24 mouse cellular contexts compared by ENCODE assay signal in the genomic region with DNA sequence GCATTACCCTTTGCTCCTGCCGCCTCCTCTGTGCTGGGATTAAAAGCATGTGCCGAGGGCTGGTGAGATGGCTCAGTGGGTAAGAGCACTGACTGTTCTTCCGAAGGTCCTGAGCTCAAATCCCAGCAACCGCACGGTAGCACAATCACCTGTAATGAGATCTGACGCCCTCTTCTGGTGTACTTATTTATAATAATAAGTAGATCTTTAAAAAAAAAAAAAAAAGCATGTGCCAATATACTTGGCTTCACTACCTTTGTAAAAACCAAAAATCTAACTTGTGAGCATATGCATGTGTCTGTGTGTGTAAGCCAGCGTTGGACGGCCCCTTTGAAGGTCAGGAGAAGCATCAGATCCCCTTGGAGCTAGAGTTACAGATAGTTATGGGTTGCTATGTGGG. TPM values are rescaled to one million over a fixed set of nuclear protein-coding genes. Genes with fewer than 3 reads are reported as not detected.
DNase-seq lines count a peak whose midpoint lies in the region; ATAC-seq and TF ChIP-seq lines count a peak whose summit lies in the region.
"Had no signal": no experiment of that assay in that cellular context is flagged by ENCODE, and none has a peak within 500 bp of the region (broad histone marks: within the 10 kb centered on the region; RNA-seq: fewer than 3 reads in every experiment).

No protein-coding gene starts in this region.

- no peaks in the 10 kb centered on the region for H3K4me1 ChIP-seq in ES-E14 (ENCODE audit: control insufficient read depth in 2 of 2, insufficient read depth in 2 of 2, low read length in 2 of 2, poor library complexity in 1 of 2)
- H3K4me1 ChIP-seq in MEL (ENCODE audit: control insufficient read depth in 1 of 2, insufficient read depth in 2 of 2, low read length in 2 of 2): no peaks in the 10 kb centered on the region
- no peaks in the 10 kb centered on the region for H3K4me1 ChIP-seq in stomach, postnatal 0 days (replicated peaks; ENCODE audit: control insufficient read depth, insufficient read depth)

- no peak for TF ChIP-seq RAD21 in MEL (IDR thresholded peaks at IDR 0.05; ENCODE audit: low read depth, low read length)

- no peak for TF ChIP-seq EP300 in MEL (IDR thresholded peaks at IDR 0.05; ENCODE audit: low read depth in 1 of 2, low read length in 2 of 2)
- no peak for TF ChIP-seq EP300 in stomach, postnatal 0 days (optimal IDR thresholded peaks at IDR 0.05)

- WGBS in stomach, postnatal 0 days: 55% methylated on average over 8 of the region's 8 CpGs

- H3K79me2 ChIP-seq in MEL (ENCODE audit: control insufficient read depth, insufficient read depth, low read length, poor library complexity): no peaks in the 10 kb centered on the region

- no peak for ATAC-seq in stomach, postnatal 0 days (ENCODE audit: low FRiP score, low TSS enrichment)
- ATAC-seq: activated CD4-positive, CD25-positive, alpha-beta regulatory T cell, adult 4 months; CD4-positive, CD25-positive, alpha-beta regulatory T cell, adult 4 months; Patski had no signal

- no peak overlapping the region; the same call in 1 of the 2 replicates for H3K27ac ChIP-seq in layer of hippocampus, adult 2 months
- H3K27ac ChIP-seq in ES-E14 (ENCODE audit: insufficient read depth, low read depth, low read length, poor library complexity, severe bottlenecking): no peak overlapping the region
- no peak overlapping the region for H3K27ac ChIP-seq in MEL (ENCODE audit: control insufficient read depth, low read depth, low read length)
- H3K27ac ChIP-seq in stomach, postnatal 0 days (replicated peaks): no peak overlapping the region

- H3K4me2 ChIP-seq in stomach, postnatal 0 days (replicated peaks; ENCODE audit: low read depth): no peak overlapping the region

- in situ Hi-C loops in ES-E14 (cut with MboI; ENCODE audit: low sequenced_read_pairs in 2 of 2, unreplicated experiment in 2 of 2): no loop called here

- no peak for DNase-seq in layer of hippocampus, adult 2 months (ENCODE audit: low spot score in 2 of 2)
- DNase-seq in layer of hippocampus, postnatal 10 days (ENCODE audit: low spot score in 2 of 2): no peak
- DNase-seq in ES-E14 (ENCODE audit: low read depth, low spot score) (no peak), MEL (ENCODE audit: low read depth, low spot score) (peak; percentile 11)
- DNase-seq in stomach, postnatal 0 days (ENCODE audit: low spot score): no peak
- no peak for DNase-seq in cerebellum, adult 11 months
- DNase-seq: adrenal gland, adult 2 months; adrenal gland, adult 8-10 months; adrenal gland, postnatal 10 days; adrenal gland, postnatal 14 days; adrenal gland, postnatal 25 days; adrenal gland, postnatal 36 days; B cell, adult 2 months; cerebellum, adult 11-12 months; cerebellum, adult 18-20 months; cerebellum, adult 2 months; cerebellum, adult 8-10 months; cerebellum, adult 9-10 months had no signal

- peaks cover 13 to 30% of the 10 kb centered on the region in 2 experiments for H3K27me3 ChIP-seq in MEL (ENCODE audit: control insufficient read depth in 1 of 2, insufficient read depth in 2 of 2, low read length in 2 of 2)
- no peaks in the 10 kb centered on the region for H3K27me3 ChIP-seq in stomach, postnatal 0 days (ENCODE audit: control insufficient read depth, insufficient read depth, low read length)

- H3K9me3 ChIP-seq in ES-E14 (ENCODE audit: control insufficient read depth, insufficient read depth, low read depth, low read length) (no peaks in the 10 kb centered on the region), MEL (replicated peaks; ENCODE audit: insufficient read depth, low read length) (no peaks in the 10 kb centered on the region)
- H3K9me3 ChIP-seq in stomach, postnatal 0 days (ENCODE audit: control insufficient read depth, low read length): no peaks in the 10 kb centered on the region
- H3K9me3 ChIP-seq: G1E had no signal

- TF ChIP-seq CTCF in layer of hippocampus, adult 2 months (conservative IDR thresholded peaks at IDR 0.05): peak; percentile 28; the same call in 1 of the 2 replicates
- peak in 1 of 3 experiments; percentile 10; a peak in 1 of 6 replicates for TF ChIP-seq CTCF in MEL (IDR thresholded peaks at IDR 0.05 in 2 of 3, conservative IDR thresholded peaks at IDR 0.05 in 1 of 3; ENCODE audit: control insufficient read depth in 1 of 3, insufficient read depth in 1 of 3, low read depth in 2 of 3, low read length in 3 of 3, poor library complexity in 1 of 3, severe bottlenecking in 1 of 3)
- TF ChIP-seq CTCF in stomach, postnatal 0 days (IDR thresholded peaks at IDR 0.05; ENCODE audit: low read depth): no peak

- H3K4me3 ChIP-seq in layer of hippocampus, adult 2 months: no peak overlapping the region
- no peak overlapping the region for H3K4me3 ChIP-seq in ES-E14 (ENCODE audit: insufficient read depth in 1 of 2, low read depth in 1 of 2, low read length in 2 of 2, poor library complexity in 1 of 2, severe bottlenecking in 1 of 2)
- no peak overlapping the region for H3K4me3 ChIP-seq in MEL (ENCODE audit: control insufficient read depth in 1 of 2, insufficient read depth in 1 of 2, low read depth in 2 of 2, low read length in 2 of 2)
- no peak overlapping the region for H3K4me3 ChIP-seq in stomach, postnatal 0 days (ENCODE audit: low read depth, low read length)

- H3K36me3 ChIP-seq in ES-E14 (ENCODE audit: control insufficient read depth, insufficient read depth, low read length, poor library complexity, severe bottlenecking) (no peaks in the 10 kb centered on the region), MEL (ENCODE audit: control insufficient read depth in 1 of 2, insufficient read depth in 2 of 2, low read length in 2 of 2) (no peaks in the 10 kb centered on the region)
- no peaks in the 10 kb centered on the region for H3K36me3 ChIP-seq in stomach, postnatal 0 days (ENCODE audit: control insufficient read depth, insufficient read depth, low read length)
- H3K36me3 ChIP-seq: G1E had no signal

- TF ChIP-seq POLR2A in MEL (IDR thresholded peaks at IDR 0.05; ENCODE audit: control insufficient read depth in 1 of 2, insufficient read depth in 1 of 2, low read depth in 1 of 2, low read length in 2 of 2, poor library complexity in 1 of 2): no peak

- H3K9ac ChIP-seq in ES-E14 (ENCODE audit: insufficient read depth, low read depth, low read length, poor library complexity, severe bottlenecking): no peak overlapping the region
- no peak overlapping the region for H3K9ac ChIP-seq in MEL (ENCODE audit: control insufficient read depth, low read depth, low read length, poor library complexity, severe bottlenecking)
- H3K9ac ChIP-seq in stomach, postnatal 0 days (ENCODE audit: low read length): no peak overlapping the region

TF ChIP-seq in ES-E14, 5 proteins besides CTCF, POLR2A, EP300 and RAD21:
- TF ChIP-seq ZNF384 (IDR thresholded peaks at IDR 0.05; ENCODE audit: low read depth, low read length) (peak; percentile 83), CHD2 (IDR thresholded peaks at IDR 0.05; ENCODE audit: low read depth, low read length) (no peak), HCFC1 (IDR thresholded peaks at IDR 0.05; ENCODE audit: borderline replicate concordance, insufficient read depth, low read length) (no peak), ZC3H11A (IDR thresholded peaks at IDR 0.05; ENCODE audit: borderline replicate concordance, low read depth, low read length) (no peak), MAFK (IDR thresholded peaks at IDR 0.05; ENCODE audit: insufficient read depth, low read depth, low read length) (no peak)

TF ChIP-seq in MEL, 35 proteins besides CTCF, POLR2A, EP300 and RAD21:
- TF ChIP-seq SMC3 (IDR thresholded peaks at IDR 0.05; ENCODE audit: low read depth, low read length) (0 out of 2 replicates have a peak, but pooled peaks have one; percentile 9), GATA1 (IDR thresholded peaks at IDR 0.05; ENCODE audit: low read depth, low read length) (no peak), ZNF384 (IDR thresholded peaks at IDR 0.05; ENCODE audit: low read depth, low read length) (peak; percentile 84)

RNA-seq across cellular contexts. Expression of a gene that starts 9.7 kb away (rescaled TPM):
- total RNA-seq in layer of hippocampus, adult 2 months (2021): 10 to 100 TPM; 14.5 to 15.2 TPM
- 1 to 10 TPM; 6.9 to 7.4 TPM for total RNA-seq in layer of hippocampus, postnatal 10 days (2021)
- total RNA-seq in ES-E14 (2012; rRNA removed): not detected in 2 replicates
- not detected in 2 replicates for total RNA-seq in MEL (2012; rRNA removed)
- not detected for polyA plus RNA-seq in MEL (2012; ENCODE audit: insufficient read depth in 1 of 2, insufficient read length in 2 of 2, low read depth in 1 of 2, low replicate concordance in 2 of 2, missing spikeins in 1 of 2)
- polyA plus RNA-seq in stomach, postnatal 0 days (2015; fragmentation: Nextera tagmentation; extraction: Ambion mirVana): not detected in 2 replicates
- total RNA-seq: CH12.LX, G1E had no signal
- polyA plus RNA-seq: activated CD4-positive, CD25-positive, alpha-beta regulatory T cell, adult 4 months; C2C12; CD4-positive, CD25-positive, alpha-beta regulatory T cell, adult 4 months; G1E; Patski had no signal

RNA-seq across cellular contexts. Expression of a gene that starts 22.4 kb away (rescaled TPM):
- total RNA-seq in layer of hippocampus, adult 2 months (2021): 1 to 10 TPM; 3.1 to 3.3 TPM
- total RNA-seq in layer of hippocampus, postnatal 10 days (2021): 1 to 10 TPM; 7.3 to 8.5 TPM
- not detected in 2 replicates for total RNA-seq in ES-E14 (2012; rRNA removed)
- not detected in 2 replicates for total RNA-seq in MEL (2012; rRNA removed)
- not detected for polyA plus RNA-seq in MEL (2012; ENCODE audit: insufficient read depth in 1 of 2, insufficient read length in 2 of 2, low read depth in 1 of 2, low replicate concordance in 2 of 2, missing spikeins in 1 of 2)
- 4.9 and 6.0 TPM in 2 replicates for polyA plus RNA-seq in stomach, postnatal 0 days (2015; fragmentation: Nextera tagmentation; extraction: Ambion mirVana)
- total RNA-seq: CH12.LX had no signal
- polyA plus RNA-seq: activated CD4-positive, CD25-positive, alpha-beta regulatory T cell, adult 4 months; CD4-positive, CD25-positive, alpha-beta regulatory T cell, adult 4 months; G1E; Patski had no signal

RNA-seq across cellular contexts. Expression of a gene that starts 28.0 kb away (rescaled TPM):
- total RNA-seq in layer of hippocampus, adult 2 months (2021): 100 to 1,000 TPM; 493 to 508 TPM
- 100 to 1,000 TPM; 222 to 231 TPM for total RNA-seq in layer of hippocampus, postnatal 10 days (2021)
- total RNA-seq in ES-E14 (2012; rRNA removed) (0.67 and 0.79 TPM in 2 replicates), MEL (2012; rRNA removed) (not detected in 2 replicates)
- not detected for polyA plus RNA-seq in MEL (2012; ENCODE audit: insufficient read depth in 1 of 2, insufficient read length in 2 of 2, low read depth in 1 of 2, low replicate concordance in 2 of 2, missing spikeins in 1 of 2)
- 1.8 and 3.0 TPM in 2 replicates for polyA plus RNA-seq in stomach, postnatal 0 days (2015; fragmentation: Nextera tagmentation; extraction: Ambion mirVana)
- total RNA-seq: CH12.LX, G1E had no signal
- polyA plus RNA-seq: activated CD4-positive, CD25-positive, alpha-beta regulatory T cell, adult 4 months; C2C12; CD4-positive, CD25-positive, alpha-beta regulatory T cell, adult 4 months; G1E; Patski had no signal

RNA-seq across cellular contexts. Expression of a gene that starts 51.2 kb away (rescaled TPM):
- total RNA-seq in layer of hippocampus, adult 2 months (2021): 10 to 100 TPM; 45.9 to 47.6 TPM
- total RNA-seq in layer of hippocampus, postnatal 10 days (2021): 10 to 100 TPM; 47.0 to 49.9 TPM
- 197 and 246 TPM in 2 replicates for total RNA-seq in ES-E14 (2012; rRNA removed)
- 330 and 394 TPM in 2 replicates for total RNA-seq in MEL (2012; rRNA removed)
- 100 to 1,000 TPM in 1 of 2 experiments, not detected in 1; 684 TPM for polyA plus RNA-seq in MEL (2012; ENCODE audit: insufficient read depth in 1 of 2, insufficient read length in 2 of 2, low read depth in 1 of 2, low replicate concordance in 2 of 2, missing spikeins in 1 of 2)
- 14.6 and 15.7 TPM in 2 replicates for polyA plus RNA-seq in stomach, postnatal 0 days (2015; fragmentation: Nextera tagmentation; extraction: Ambion mirVana)

Comparison
In these comparisons a context has a peak if more than half of its experiments do, and no peak if none do; other contexts are left out.
1. RNA of a gene that starts 28.0 kb away (total RNA-seq): 493 to 508 TPM in layer of hippocampus, adult 2 months and 222 to 231 TPM in layer of hippocampus, postnatal 10 days; 0.67 to 0.79 TPM in ES-E14 and not detected in MEL; every median in the first group is over 100 times any median in the second.